Mouse (Mus musculus) heart, adult 9 months (tissue): ENCODE measurements around the gene Phf21b.

Source experiments
- DNase-seq, 2 experiments: peaks; one replicate each; pipeline ENCODE4 v3.0.0; 2022; ENCODE audit warnings: low spot score in 2 of 2

Phf21b gene

DNA sequence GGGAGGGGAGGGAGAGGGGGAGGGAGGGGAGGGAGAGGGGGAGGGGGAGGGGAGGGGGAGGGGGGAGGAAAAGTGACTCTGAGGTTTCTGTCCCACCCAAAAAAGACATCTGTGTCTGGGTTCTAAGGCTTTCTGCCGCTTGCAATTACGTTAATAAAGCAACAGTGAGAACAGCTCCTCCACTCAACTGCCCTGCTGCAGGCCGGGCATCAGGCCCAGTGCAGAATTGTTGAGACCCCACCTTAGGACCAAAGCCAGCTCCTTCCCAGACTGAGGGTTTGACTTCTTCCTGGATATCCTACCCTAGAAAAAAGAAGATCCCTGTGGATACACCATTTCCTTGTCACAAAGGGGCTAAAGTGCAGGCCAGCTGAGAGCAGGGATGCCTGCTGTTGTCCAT lies 9.6 kb downstream of the Phf21b start:
- no peak for DNase-seq

DNA sequence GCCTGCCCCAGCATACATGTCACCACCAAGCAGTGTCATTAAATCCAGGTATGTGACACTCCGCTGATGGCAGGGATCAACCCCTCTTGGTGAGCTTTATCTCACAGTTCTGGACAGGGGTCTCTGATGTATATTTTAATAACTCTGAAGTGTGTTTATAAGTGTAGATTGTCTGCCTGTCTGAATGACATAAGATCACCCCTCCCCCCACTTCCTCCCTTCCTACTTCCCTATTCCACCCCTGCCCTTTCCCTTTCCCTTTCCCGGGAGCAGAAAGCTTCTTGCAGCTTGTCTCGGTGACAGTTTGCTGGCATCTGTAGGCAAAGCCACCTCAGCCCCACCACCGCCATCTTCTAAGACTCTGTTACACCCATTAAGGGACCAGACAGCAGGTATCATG lies 11.0 kb downstream of the Phf21b start:
- no peak for DNase-seq

DNA sequence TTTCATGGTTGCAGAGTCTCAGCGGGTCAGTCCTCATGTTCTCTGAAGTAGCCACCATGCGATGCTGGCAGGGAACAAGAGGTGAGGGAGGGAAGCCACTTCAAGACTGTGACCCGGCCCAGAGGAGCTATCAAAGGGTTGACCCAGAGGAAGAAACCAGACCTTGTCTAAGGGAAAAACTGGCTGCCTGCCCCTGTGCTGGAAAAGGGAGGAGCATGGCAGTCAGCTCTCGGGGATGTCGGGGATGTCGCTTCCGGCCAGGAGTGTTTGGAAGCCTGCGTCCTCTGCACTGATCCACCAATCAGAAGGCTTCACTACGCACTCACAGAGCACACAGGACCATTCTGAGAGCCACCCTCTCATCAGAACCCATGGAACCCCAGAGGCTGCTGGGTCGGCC lies 12.8 kb downstream of the Phf21b start:
- no peak for DNase-seq

DNA sequence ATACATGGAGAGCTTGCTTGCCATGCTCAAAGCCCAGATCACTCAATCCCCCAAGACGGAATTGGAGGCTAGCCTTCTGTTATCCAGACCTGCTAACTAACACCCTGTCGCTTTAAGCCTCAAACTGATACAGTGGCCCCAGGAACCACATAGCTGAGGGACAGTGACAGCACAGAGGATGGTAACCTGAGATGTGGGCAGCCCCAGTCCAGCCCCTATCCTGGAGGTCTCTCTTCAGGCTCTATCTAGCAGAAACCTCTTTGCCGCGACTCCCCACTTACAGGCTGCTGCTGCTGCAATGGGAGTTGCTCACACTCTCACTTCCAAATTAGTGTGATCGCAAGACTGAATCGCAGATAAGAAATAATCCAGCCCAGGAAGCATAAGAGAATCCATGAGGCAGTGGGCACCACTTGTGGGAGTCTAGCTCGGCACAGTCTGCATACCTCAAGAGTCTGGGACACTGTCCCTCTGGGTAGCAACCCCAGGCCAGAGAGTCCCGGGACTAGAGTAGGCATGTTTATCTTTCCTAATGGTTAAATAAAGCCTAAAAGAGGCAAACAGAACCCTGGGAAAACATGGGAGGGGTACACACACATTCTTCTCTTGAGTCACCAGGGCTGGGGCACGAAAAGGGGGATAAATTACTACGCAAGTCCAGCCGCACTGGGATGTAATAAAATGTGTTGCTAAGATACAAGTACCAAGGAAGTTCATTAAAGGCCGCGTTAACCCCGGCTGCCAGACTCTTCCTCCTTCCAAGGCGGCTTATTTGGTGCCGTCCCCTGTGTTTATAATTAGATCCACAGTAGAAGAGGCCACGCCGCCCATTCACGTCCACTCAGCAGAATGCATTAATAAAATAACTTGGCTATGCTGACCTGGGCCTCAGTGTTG lies 13.7 kb downstream of the Phf21b start:
- peak in 1 of 2 experiments; percentile 8 for DNase-seq

DNA sequence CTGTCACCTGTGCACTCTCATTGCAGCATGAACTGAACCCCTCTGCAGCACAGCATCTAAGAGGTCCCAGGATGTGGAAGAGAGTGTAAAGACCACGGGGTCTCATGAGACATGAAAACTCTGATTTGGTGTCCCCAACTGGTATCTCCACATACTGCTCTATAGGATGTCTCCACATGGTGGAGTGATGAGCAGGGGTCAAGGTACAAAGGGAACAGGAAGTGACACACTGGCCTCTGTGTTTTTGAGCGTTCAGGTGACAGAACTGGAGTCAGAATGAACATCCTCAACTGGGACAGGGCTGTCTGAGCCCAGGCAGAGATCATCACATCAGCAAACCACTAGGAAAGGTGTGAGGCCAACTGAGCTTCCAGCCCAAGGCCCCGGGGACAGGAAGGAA lies 15.3 kb downstream of the Phf21b start:
- DNase-seq = no peak

DNA sequence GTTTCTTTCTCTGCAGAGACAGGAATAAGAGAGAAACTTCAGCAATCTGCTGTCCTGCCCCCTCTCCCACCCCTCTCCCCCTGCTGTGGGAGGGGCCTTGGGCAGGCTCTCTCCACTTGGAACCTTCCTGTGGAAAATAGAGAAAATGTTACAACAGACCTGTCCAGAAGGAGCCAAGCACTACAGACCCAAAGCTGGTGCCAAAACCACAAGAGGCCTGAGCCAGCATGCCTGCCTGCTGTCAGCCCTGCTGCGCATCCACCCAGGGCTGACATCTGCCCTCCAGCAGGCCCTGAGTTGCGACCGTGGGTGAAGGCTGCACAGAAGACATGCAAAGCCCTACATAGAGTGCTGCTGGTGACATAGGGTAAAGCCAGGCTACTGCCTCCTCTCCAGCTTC lies 16.3 kb downstream of the Phf21b start:
- no peak for DNase-seq

DNA sequence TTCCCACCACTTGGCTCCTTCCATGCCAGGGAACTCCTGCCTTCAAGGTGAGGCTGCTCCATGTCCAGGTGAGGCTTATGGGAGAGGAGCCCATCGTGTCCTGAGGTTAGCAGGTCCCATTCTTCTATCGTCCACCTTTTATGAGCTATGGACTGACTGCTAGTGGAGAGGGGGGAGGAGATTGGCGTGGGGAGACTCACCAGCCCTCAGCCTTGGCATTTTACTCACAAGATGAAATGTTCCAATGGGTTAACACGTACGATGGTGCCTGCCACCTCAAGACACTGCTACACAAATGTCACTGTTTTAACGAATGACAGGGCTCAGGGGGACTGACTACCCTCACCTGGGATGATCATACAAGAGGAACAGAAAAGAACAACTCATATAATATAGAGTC lies 18.0 kb downstream of the Phf21b start:
- DNase-seq = no peak

DNA sequence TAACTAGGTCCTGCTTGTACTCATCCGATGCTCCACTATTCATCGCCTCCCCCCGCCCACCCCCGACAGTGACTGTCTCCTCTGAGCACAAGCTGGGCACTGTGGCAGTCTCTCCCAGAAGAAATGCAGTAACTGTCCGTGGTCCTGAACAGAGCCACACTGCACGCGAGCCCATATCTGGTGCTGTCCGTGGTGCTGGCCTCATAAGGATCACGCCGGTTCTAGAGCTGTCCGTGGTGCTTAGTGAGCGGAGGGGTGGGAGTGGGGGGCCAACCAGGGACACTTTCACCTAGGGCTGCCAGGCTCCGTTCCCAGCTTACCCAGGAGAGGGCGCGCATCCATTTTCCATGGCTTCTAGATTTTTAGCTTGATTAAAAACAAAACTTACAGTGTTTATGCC lies 26.4 kb downstream of the Phf21b start:
- peak; percentile 58 to 74 for DNase-seq

DNA sequence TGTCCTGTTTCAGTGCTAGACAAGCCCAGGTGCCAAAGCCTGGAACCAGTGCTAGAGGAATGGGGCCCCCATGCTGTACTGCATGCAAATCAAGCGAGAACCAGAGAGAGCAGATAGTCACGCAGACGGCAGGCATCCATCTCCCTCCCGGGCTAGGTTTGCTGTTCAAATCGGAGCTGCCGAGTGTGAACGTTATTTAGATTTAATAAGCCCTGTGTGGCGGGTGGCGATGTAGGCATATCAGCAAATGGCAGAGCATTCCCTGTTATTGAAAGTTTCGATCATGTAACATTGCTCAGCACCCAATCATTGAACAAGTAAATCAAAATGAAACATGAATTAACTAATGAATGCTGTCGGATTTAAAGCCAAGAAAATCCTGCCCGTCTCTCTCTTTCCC lies 27.2 kb downstream of the Phf21b start:
- DNase-seq = no peak

DNA sequence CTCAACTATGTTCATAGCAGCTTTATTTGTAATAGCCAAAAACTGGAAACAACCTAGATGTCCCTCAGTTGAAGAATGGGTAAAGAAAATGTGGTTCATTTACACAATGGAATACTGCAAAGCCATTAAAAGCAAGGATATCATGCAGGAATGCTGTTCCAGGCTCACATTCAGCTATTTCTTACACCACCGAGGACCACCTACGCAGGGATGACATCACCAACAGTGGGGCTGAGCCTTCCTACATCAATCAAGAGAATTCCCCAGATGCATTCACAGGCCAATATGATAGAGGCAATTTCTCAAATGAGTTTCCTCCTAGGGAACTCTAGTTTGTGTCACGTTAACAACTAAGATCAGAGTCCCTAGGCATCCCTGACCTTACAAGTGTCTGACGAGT lies 32.8 kb downstream of the Phf21b start:
- DNase-seq = no peak

DNA sequence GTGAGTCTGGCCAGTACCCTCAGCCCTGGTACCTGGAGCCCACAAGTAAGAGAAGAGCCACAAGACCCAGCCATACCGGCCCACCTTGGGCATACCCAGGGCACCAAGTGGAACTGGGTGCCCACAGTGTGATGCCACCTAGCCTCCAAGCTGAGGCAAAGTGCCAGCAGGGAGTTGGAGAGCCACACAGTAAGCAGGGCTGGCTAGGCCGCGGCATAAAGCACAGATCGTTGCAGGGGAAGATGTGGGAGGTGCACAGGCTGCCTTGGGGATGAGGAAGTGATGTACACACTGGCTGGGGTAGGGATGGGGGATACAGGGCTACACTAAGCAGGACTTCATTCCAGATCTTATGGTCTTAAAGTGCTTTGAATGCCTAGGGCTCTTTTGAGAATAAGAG lies 35.0 kb downstream of the Phf21b start:
- DNase-seq = no peak

DNA sequence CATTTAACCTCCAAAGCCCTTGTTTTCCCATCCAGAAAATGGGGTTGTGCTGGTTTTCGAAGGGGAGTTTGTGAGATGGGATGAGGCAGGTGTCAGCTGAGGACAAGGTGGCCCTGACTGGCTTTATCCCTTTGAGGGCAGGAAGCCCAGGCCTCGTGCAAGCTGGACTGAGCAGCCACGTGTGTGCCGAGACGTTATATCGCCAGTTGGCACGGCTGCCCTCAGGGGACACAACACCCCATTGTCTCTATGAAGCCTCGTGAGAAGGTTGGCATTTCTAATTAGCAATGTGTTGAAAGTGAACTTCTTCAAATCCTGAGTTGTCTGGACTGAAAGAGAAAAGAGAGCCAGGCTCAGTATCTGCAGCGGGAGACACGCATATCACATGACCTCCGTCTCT lies 37.6 kb downstream of the Phf21b start:
- DNase-seq = no peak

DNA sequence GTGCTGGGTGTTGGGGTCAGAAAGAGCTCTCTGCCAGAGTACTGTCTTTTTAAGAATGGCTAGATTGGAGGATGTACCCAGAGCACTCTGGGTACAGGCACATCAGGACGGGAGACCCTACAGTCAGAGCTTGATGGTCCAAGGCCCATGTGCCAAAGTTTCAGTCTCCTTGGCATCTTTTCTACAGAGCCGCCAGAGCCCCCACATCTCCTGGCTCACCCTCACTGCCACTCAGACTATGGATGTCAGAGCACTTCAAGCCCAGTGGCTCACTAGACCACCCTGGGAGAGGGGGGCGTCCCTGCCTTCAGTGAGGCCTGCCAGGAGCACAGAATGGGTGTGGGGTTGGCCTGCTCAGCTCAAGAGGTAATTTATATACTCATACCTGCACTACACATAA lies 38.3 kb downstream of the Phf21b start:
- DNase-seq = no peak

DNA sequence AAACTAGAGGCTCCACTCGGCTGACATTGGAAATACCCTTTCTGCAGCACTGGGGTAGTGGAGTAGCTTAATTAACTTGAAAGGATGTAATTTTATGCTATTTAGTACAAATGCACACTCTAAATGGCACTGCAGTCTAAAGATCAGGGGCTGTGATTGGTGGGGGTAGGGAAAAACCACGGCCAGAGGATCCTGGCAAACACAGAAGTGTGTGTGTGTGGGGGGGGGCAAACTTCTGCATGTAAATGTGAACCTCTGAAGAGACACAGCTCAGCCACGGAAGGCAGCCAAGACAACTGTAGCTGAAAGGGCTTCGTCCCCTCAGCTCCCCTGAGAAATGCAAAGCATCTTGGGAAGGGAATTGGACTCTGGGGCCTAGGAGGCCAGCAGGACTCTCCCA lies 40.7 kb downstream of the Phf21b start:
- DNase-seq = no peak

DNA sequence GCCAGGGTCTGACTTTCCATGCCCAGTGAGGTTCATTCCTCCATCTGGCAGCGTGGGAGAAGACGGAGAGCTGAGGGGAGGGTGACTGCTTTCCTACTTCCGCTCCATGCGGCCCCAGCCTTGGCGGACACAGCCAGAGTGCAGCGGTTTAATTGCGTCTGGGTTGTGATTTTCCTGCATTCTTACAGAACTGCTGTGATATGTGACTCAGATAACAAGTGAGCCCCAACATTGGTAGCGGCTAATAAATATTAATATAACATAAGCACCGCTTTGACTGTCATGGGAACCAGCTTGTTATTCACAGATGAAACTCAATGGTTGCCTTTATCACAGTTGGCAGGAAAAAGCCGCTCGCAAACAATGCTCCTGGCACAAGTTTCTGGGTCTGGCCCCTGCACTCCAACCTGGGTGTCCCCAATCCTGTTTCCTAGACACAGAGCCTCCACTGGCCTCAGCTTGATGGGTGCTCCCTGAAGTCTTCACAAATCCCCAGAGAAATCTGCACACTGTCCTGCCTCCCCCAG lies 43.0 kb downstream of the Phf21b start:
- DNase-seq = no peak

DNA sequence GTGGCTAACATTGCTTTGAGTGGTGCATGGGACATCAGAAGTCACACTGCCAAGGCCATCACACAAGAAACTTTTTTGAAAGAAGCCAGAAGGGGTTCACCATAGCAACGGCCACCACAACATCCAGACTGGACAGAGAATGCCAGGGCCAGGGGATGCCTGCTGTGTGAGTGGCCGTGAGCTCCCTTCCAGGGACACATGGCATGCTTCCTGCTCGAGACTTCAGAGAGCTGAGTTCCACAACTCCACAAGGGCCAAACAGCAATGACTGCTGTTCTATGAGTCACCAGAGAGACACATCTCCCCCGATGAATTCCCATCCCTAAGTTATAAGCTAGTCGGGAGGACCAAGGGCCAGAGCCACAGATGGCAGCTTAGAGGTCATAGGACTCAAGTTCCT lies 44.7 kb downstream of the Phf21b start:
- DNase-seq = no peak

DNA sequence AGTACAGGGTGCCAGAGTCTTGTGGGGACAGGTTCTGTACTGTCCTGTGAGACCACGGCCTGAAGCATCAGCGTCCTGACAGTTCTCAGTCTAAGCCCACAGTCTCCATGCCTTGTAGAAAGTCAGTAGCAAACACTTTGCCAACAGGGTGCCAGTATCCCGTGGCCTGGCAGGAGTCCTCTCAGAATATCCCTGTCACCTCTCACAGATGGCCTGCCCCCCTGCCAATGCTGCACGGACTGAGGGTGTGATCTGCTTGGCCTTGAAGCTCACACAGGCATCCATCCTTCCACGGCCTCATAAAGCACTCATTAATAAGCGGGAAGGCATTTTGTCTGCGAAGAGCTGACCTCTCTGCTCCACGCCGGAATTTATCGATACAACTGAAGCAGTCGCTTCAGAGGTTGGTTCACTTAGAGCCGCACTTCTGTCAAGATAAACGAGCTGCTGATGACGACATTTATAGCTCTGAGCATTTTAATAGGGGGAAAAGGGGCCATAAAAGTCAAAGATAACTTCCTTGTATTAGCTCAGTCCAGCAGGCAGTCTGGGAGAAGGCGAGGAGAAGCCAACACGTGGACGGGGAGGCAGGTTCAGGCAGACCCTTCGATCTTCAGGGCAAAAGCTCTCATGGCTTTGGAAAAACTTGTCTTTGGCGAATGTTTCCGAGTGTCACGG lies 46.4 kb downstream of the Phf21b start:
- no peak for DNase-seq

DNA sequence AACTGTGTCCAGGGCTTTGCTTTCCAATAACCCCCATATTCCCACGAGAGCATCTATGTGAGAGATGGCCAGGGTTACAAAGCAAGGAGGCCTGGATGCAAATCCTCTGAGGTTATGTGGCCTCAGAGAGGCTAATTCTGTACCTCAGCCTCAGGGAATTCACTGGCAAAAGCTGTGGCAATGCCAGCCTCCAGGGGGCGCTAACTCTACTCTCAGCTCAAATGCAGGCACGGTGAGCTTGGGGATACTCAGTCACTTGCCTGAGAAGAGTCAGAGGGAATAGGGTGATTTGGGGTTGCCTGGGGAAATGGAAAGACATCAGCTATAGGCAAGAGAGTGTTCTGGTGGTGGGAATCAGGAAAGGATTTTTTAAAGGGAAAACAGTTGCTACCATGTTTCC lies 52.2 kb downstream of the Phf21b start:
- DNase-seq = peak; percentile 9 to 50

DNA sequence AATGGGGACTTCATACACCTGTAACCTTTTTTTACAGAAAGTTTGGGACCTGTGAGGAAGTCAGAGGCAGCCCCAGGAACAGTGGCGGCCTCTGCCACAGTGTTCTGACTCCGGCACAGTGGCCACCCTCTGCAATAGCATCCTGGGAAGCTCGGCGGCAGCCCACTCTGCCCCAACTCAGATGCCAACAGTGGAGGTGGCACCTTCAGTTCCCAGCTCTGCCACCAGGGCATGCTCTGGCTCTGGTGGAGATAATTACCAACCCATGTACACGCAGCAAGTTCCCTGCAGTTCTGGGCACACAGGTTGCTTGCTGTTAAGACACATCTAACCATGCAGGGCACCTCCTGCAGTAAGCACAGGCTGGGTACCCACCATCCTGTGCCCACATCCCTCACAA lies 55.7 kb downstream of the Phf21b start:
- DNase-seq = no peak

DNA sequence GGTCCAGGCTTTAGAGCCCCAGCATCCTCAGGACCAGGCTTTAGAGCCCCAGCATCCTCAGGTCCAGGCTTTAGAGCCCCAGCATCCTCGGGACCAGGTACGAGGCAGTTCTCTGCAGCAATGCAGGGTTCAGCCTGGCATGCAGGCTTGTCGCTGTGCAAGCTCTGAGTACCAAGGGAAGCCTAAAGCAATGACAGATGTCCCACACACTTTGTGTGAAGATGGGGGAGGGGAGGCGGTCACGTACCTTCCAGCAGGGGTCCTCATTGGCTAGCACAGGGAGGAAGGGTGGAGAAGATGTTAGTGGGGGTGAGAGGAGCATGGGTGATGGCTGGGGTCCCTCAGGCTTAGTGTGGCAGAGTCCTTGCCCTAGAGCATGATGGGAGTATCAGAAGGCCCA lies 62.2 kb downstream of the Phf21b start:
- DNase-seq = no peak

DNA sequence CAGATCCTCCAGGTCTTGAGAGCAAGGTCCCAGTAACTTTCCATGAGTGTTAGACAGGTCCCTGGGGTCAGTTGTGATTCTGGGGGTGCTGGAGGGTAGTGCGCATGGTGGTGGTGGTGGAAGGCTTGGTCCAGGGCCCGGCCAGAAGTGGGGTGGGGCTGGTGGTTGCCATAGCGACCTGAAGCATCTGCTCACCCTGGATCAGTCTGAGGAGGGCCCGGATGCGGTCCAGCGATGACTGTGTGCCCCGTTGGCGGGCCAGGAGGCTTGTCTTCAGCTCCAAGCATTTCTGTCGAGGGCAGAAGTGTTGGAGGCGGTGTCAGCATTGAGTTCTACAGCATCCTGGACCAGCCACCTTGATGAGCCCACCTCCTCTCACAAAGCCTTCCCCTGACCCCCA lies 68.7 kb downstream of the Phf21b start:
- DNase-seq = no peak

DNA sequence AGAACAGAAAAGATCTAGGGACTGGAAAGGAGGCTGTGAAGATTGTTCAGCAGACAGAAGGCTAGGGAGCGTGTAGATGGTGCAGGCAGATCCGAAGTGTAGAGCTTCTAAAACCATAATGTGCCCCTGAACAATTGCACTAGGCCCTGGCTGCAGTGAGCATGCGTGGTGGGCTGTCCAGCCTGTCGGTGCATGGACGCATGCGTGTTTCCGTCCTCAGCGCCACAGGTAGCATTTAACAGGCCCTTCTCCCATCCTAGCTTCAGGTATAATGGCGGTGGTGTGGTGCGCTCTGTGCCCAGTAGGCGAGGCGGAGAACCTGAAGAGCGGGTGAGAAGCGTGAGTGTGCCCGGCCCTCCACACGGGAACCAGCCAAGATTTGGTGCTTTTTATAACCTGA lies 71.0 kb downstream of the Phf21b start:
- no peak for DNase-seq

DNA sequence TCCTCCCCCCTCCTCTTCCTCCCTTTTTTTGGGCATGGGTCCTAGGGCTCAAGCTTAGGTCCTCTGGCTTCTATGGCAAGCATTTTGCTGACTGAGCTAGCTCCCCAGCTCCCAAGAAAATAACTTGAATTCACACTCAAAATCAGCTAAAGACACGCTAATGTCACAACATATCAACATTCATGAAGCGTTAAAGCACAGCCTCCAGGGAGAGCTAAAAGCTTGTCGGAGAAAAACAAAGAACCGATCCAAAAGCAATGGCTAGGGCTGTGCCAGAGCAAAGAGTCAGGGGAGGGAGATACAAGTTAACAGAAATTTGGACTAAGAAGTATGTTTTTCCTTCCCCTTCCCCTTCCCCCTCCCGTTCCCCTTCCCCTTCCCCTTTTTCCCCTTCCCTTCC lies 77.3 kb downstream of the Phf21b start:
- DNase-seq = no peak
